Mouse (Mus musculus): ENCODE measurements around the gene 0610012G03Rik. TPM values are rescaled to one million over a fixed set of nuclear protein-coding genes. Genes with fewer than 3 reads are reported as not detected.

Gene 0610012G03Rik
- polyA plus RNA-seq, 1 experiment from 2014 or later: 93.2 TPM

DNA sequence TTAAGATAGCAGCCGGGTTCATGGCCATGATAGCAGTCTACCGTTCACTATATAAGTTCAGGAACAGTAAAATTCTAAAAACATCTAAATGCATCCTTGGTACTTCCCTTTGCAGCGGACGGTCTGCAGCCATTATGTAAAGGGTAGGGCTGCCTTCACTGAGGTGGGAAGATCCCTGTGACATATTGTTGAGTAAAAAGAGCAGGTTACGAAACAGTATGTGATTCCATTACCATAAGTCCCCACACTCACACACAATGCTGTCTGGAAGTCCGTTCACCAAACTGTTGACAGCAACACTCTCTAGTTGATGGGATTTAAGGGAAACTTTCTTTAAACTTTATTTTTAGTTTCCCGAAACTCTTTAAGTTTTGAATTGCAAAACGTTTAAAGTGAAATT is 45.1 kb downstream of the 0610012G03Rik start:
- Histone ChIP-seq H3K36me3 (ENCODE audit: control insufficient read depth, insufficient read depth, low read length) (no peaks in the 10 kb centered on the region), H3K4me1 (ENCODE audit: control insufficient read depth, insufficient read depth, low read length) (no peaks in the 10 kb centered on the region), H3K9ac (ENCODE audit: low read length) (no peak overlapping the region), H3K4me3 (ENCODE audit: low read depth, low read length) (no peak overlapping the region), H3K27me3 (ENCODE audit: control insufficient read depth, insufficient read depth, low read length) (peaks cover 2% of the 10 kb centered on the region; the same call in 1 of the 2 replicates), H3K4me2 (no peak overlapping the region), H3K9me3 (ENCODE audit: control insufficient read depth, low read length) (peaks cover 4% of the 10 kb centered on the region; the same call in 1 of the 2 replicates), H3K27ac (ENCODE audit: low read depth, low read length) (no peak overlapping the region)
- WGBS: 89% methylated on average over 8 of the region's 8 CpGs
- ATAC-seq (ENCODE audit: low FRiP score) (no peak), DNase-seq (ENCODE audit: low spot score, missing footprints) (peak; percentile 45)

GRCm38 (mm10) chr16:31901886-31902285 is 46.4 kb downstream of the 0610012G03Rik start:
- ATAC-seq (ENCODE audit: low FRiP score) (no peak), DNase-seq (ENCODE audit: low spot score, missing footprints) (peak; percentile 60)
- WGBS: 90% methylated on average over 1 of the region's 1 CpGs
- H3K4me3 ChIP-seq (ENCODE audit: low read depth, low read length): no peak overlapping the region
- peaks cover 7% of the 10 kb centered on the region; the same call in 1 of the 2 replicates for H3K4me1 ChIP-seq (ENCODE audit: control insufficient read depth, insufficient read depth, low read length)
- no peak overlapping the region for H3K9ac ChIP-seq (ENCODE audit: low read length)
- peaks cover 2% of the 10 kb centered on the region; the same call in 1 of the 2 replicates for H3K27me3 ChIP-seq (ENCODE audit: control insufficient read depth, insufficient read depth, low read length)
- H3K9me3 ChIP-seq (ENCODE audit: control insufficient read depth, low read length): peaks cover 4% of the 10 kb centered on the region; the same call in 1 of the 2 replicates
- H3K27ac ChIP-seq (ENCODE audit: low read depth, low read length): no peak overlapping the region
- H3K4me2 ChIP-seq: no peak overlapping the region
- no peaks in the 10 kb centered on the region for H3K36me3 ChIP-seq (ENCODE audit: control insufficient read depth, insufficient read depth, low read length)

- 82% methylated on average over 18 of the region's 18 CpGs for WGBS
- peak; percentile 78 for DNase-seq (ENCODE audit: low spot score, missing footprints)
- no peak overlapping the region for H3K9ac ChIP-seq (ENCODE audit: low read length)
- H3K4me2 ChIP-seq: no peak overlapping the region
- ATAC-seq (ENCODE audit: low FRiP score): no peak; the same call in 1 of the 2 replicates
- H3K4me1 ChIP-seq (ENCODE audit: control insufficient read depth, insufficient read depth, low read length): peaks cover 7% of the 10 kb centered on the region; the same call in 1 of the 2 replicates
- H3K9me3 ChIP-seq (ENCODE audit: control insufficient read depth, low read length): peaks cover 4% of the 10 kb centered on the region; the same call in 1 of the 2 replicates
- no peak overlapping the region for H3K27ac ChIP-seq (ENCODE audit: low read depth, low read length)
- no peaks in the 10 kb centered on the region for H3K36me3 ChIP-seq (ENCODE audit: control insufficient read depth, insufficient read depth, low read length)
- no peaks in the 10 kb centered on the region for H3K27me3 ChIP-seq (ENCODE audit: control insufficient read depth, insufficient read depth, low read length)
- no peak overlapping the region for H3K4me3 ChIP-seq (ENCODE audit: low read depth, low read length)
These were observed 49.6 kb downstream of the 0610012G03Rik start for GRCm38 (mm10) chr16:31898546-31899326.

Small RNAs within 50 kb of the gene (microRNA-seq; reads per million reads assigned to microRNA genes)
- not detected for gene Gm26269

Other genes with a start within 250 kb of the 0610012G03Rik start
- gene Meltf, start 69.7 kb downstream of the 0610012G03Rik start, polyA plus RNA-seq (2014; fragmentation: Nextera tagmentation; extraction: Ambion mirVana): 0.10 TPM in 1 of 2 replicates, not detected in the other
- gene Pigz, start 14.6 kb downstream of the 0610012G03Rik start, polyA plus RNA-seq (2014; fragmentation: Nextera tagmentation; extraction: Ambion mirVana): 1.4 TPM in 2 replicates
- 165 and 173 TPM in 2 replicates for gene Ncbp2, start within 50 bp of the 0610012G03Rik start, polyA plus RNA-seq (2014; fragmentation: Nextera tagmentation; extraction: Ambion mirVana)
- 10.2 and 12.3 TPM in 2 replicates for gene Senp5, start 54.8 kb upstream of the 0610012G03Rik start, polyA plus RNA-seq (2014; fragmentation: Nextera tagmentation; extraction: Ambion mirVana)
- 49.6 and 59.6 TPM in 2 replicates for gene Pak2, start 130.8 kb upstream of the 0610012G03Rik start, polyA plus RNA-seq (2014; fragmentation: Nextera tagmentation; extraction: Ambion mirVana)
- gene Pigx, start 151.2 kb upstream of the 0610012G03Rik start, polyA plus RNA-seq (2014; fragmentation: Nextera tagmentation; extraction: Ambion mirVana): 150 and 153 TPM in 2 replicates
- gene Cep19, start 151.3 kb upstream of the 0610012G03Rik start, polyA plus RNA-seq (2014; fragmentation: Nextera tagmentation; extraction: Ambion mirVana): 51.7 and 56.5 TPM in 2 replicates
- 7.4 and 10.3 TPM in 2 replicates for gene Nrros, start 217.1 kb upstream of the 0610012G03Rik start, polyA plus RNA-seq (2014; fragmentation: Nextera tagmentation; extraction: Ambion mirVana)
- 0.23 TPM in 1 of 2 replicates, not detected in the other for gene Bex6, start 231.3 kb upstream of the 0610012G03Rik start, polyA plus RNA-seq (2014; fragmentation: Nextera tagmentation; extraction: Ambion mirVana)